Mouse (Mus musculus): ENCODE results near the gene Abcc5.
"Not testable (repeated sequence)": the region's sequence is repeated elsewhere in the genome, so short reads cannot be mapped to it uniquely, and the experiment has no call there.

The Abcc5 gene

GRCm38 (mm10) chr16:20422938-20423730 lies 3.1 kb downstream of the Abcc5 start:
- no peak for DNase-seq

GRCm38 (mm10) chr16:20418054-20418453 lies 8.1 kb downstream of the Abcc5 start:
- no peak for DNase-seq

GRCm38 (mm10) chr16:20416262-20416661 lies 9.9 kb downstream of the Abcc5 start:
- no peak for DNase-seq

- no peak for DNase-seq
These were observed 10.4 kb downstream of the Abcc5 start for GRCm38 (mm10) chr16:20415804-20416203.

GRCm38 (mm10) chr16:20415211-20415610 lies 11.0 kb downstream of the Abcc5 start:
- no peak for DNase-seq

GRCm38 (mm10) chr16:20413870-20414331 lies 12.3 kb downstream of the Abcc5 start:
- no peak for DNase-seq

GRCm38 (mm10) chr16:20411958-20412570 lies 14.1 kb downstream of the Abcc5 start:
- no peak for DNase-seq

- no peak for DNase-seq
These were observed 20.9 kb downstream of the Abcc5 start for GRCm38 (mm10) chr16:20405335-20405734.

- DNase-seq: no peak
These were observed 22.9 kb downstream of the Abcc5 start for GRCm38 (mm10) chr16:20403327-20403726.

GRCm38 (mm10) chr16:20401592-20401991 lies 24.6 kb downstream of the Abcc5 start:
- DNase-seq: no peak

GRCm38 (mm10) chr16:20400707-20401591 lies 25.2 kb downstream of the Abcc5 start:
- DNase-seq: no peak

- no peak for DNase-seq
These were observed 29.3 kb downstream of the Abcc5 start for GRCm38 (mm10) chr16:20396851-20397250.

GRCm38 (mm10) chr16:20395216-20395907 lies 30.8 kb downstream of the Abcc5 start:
- DNase-seq: no peak

- DNase-seq: no peak
These were observed 34.4 kb downstream of the Abcc5 start for GRCm38 (mm10) chr16:20391753-20392152.

- no peak for DNase-seq
These were observed 36.0 kb downstream of the Abcc5 start for GRCm38 (mm10) chr16:20390233-20390632.

GRCm38 (mm10) chr16:20381031-20381430 lies 45.2 kb downstream of the Abcc5 start:
- no peak for DNase-seq

GRCm38 (mm10) chr16:20375341-20375740 lies 50.9 kb downstream of the Abcc5 start:
- no peak for DNase-seq

GRCm38 (mm10) chr16:20371731-20372130 lies 54.5 kb downstream of the Abcc5 start:
- DNase-seq: no peak

GRCm38 (mm10) chr16:20368221-20368620 lies 58.0 kb downstream of the Abcc5 start:
- no peak for DNase-seq

GRCm38 (mm10) chr16:20362121-20362520 lies 64.1 kb downstream of the Abcc5 start:
- DNase-seq: no peak

GRCm38 (mm10) chr16:20361496-20361895 lies 64.7 kb downstream of the Abcc5 start:
- DNase-seq: not testable (repeated sequence)

- no peak for DNase-seq
These were observed 66.4 kb downstream of the Abcc5 start for GRCm38 (mm10) chr16:20359643-20360295.
